Mouse (Mus musculus) intestine, embryonic 16.5 days (tissue): ENCODE data around the gene Haghl. TPM values are rescaled to one million over a fixed set of nuclear protein-coding genes. Genes with fewer than 3 reads are reported as not detected.

ENCODE experiments used
- ATAC-seq: fragments of 200-750 bp; cut with Nextera tagmentation; 2 replicates; pipeline ENCODE4 v1.8.0; 2017; ENCODE audit warnings: moderate TSS enrichment, moderate library complexity
- H3K27ac ChIP-seq: fragments of 300-500 bp; sonication (generic); 2 replicates; pipeline ENCODE4 v1.5.1; 2014; ENCODE audit warnings: mild to moderate bottlenecking, low read length
- H3K27me3 ChIP-seq: fragments of 300-500 bp; sonication (generic); replicated peaks from 2 replicates; pipeline ENCODE4 v1.6.1; 2014; ENCODE audit warnings: low read length, control low read depth, mixed read lengths; ENCODE audit not compliant: control insufficient read depth, insufficient read depth
- H3K36me3 ChIP-seq: fragments of 300-500 bp; sonication (generic); 2 replicates; pipeline ENCODE4 v1.6.1; 2014; ENCODE audit warnings: low read length, control low read depth; ENCODE audit not compliant: control insufficient read depth, insufficient read depth
- H3K4me1 ChIP-seq: fragments of 300-500 bp; sonication (generic); 2 replicates; pipeline ENCODE4 v1.6.1; 2014; ENCODE audit warnings: low read length, control low read depth, mixed read lengths; ENCODE audit not compliant: control insufficient read depth, insufficient read depth
- H3K4me2 ChIP-seq: fragments of 300-500 bp; sonication (generic); 2 replicates; pipeline ENCODE4 v1.6.1; 2014; ENCODE audit warnings: low read depth, low read length, control low read depth
- H3K4me3 ChIP-seq: fragments of 300-500 bp; sonication (generic); 2 replicates; pipeline ENCODE4 v1.5.1; 2014; ENCODE audit warnings: mild to moderate bottlenecking, low read length
- H3K9ac ChIP-seq: fragments of 300-500 bp; sonication (generic); 2 replicates; pipeline ENCODE4 v1.6.1; 2014; ENCODE audit warnings: low read depth, low read length
- H3K9me3 ChIP-seq: fragments of 300-500 bp; sonication (generic); 2 replicates; pipeline ENCODE4 v1.6.1; 2016; ENCODE audit warnings: low read length, control low read depth; ENCODE audit not compliant: control insufficient read depth
- WGBS: fragments of 180-500 bp; shearing (Covaris S2); extraction: QIAGEN DNeasy Blood & Tissue Kit; methylation state at CpG from one replicate; pipeline ENCODE4 v1.1.7; 2014; 5-methylcytosine and 5-hydroxymethylcytosine counted together
- polyA plus RNA-seq: library from polyadenylated mRNA; unstranded; fragments of >200 nt; fragmentation: Nextera tagmentation; extraction: Ambion mirVana; gene quantifications from 2 replicates; pipeline ENCODE4 v1.2.1, GENCODE M21; 2015

The Haghl gene
- polyA plus RNA-seq, 1 experiment from 2014 or later = 41.1 TPM

DNA sequence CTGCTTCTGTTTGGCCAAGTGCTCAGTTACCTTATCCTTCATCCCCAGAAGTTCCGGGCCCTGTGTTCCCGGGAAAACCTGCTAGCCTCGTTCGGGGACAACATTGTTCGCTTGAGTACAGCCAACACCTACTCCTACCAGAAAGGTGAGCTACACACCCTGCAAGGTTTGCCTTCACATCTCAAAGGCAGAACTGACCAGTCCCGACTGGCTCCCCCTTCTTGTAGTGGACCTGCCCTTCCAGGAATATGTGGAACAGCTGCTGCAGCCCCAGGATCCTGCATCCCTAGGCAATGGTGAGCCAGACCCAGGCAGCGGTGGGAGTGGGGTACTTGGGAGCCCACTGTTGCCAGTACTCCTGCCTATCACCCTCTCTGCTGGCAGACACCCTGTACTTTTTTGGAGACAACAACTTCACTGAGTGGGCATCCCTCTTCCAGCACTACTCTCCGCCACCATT lies 44.1 kb upstream of the Haghl start:
- no peak for ATAC-seq
- H3K4me3 ChIP-seq = peak overlapping the region; percentile 69
- H3K36me3 ChIP-seq = peaks cover 15% of the 10 kb centered on the region
- H3K27me3 ChIP-seq = no peaks in the 10 kb centered on the region
- H3K4me1 ChIP-seq = peaks cover 50% of the 10 kb centered on the region
- 39% methylated on average over 8 of the region's 8 CpGs for WGBS
- H3K9me3 ChIP-seq = no peaks in the 10 kb centered on the region
- peak overlapping the region; percentile 93 for H3K27ac ChIP-seq
- H3K4me2 ChIP-seq = peak overlapping the region; percentile 67
- peak overlapping the region; percentile 82 for H3K9ac ChIP-seq

GRCm38 (mm10) chr17:25828712-25829557 lies 43.5 kb upstream of the Haghl start, which contains the start of gene Jmjd8:
Jmjd8 (plus strand) TSS chr17:25828867.
- peaks cover 50% of the 10 kb centered on the region for H3K4me1 ChIP-seq
- 1% methylated on average over 32 of the region's 32 CpGs for WGBS
- no peaks in the 10 kb centered on the region for H3K27me3 ChIP-seq
- peak within 1 kb of the TSS; percentile 82 for H3K9ac ChIP-seq
- H3K4me2 ChIP-seq = peak within 1 kb of the TSS; percentile 67
- H3K27ac ChIP-seq = peak within 1 kb of the TSS; percentile 93
- peak within 1 kb of the TSS; percentile 69 for H3K4me3 ChIP-seq
- peaks cover 15% of the 10 kb centered on the region for H3K36me3 ChIP-seq
- H3K9me3 ChIP-seq = no peaks in the 10 kb centered on the region
- peak; percentile 47 for ATAC-seq

- no peak for ATAC-seq
- Histone ChIP-seq H3K36me3 (peaks cover 15% of the 10 kb centered on the region), H3K4me2 (peak overlapping the region; percentile 67), H3K27me3 (no peaks in the 10 kb centered on the region), H3K4me3 (peak overlapping the region; percentile 69), H3K27ac (peak overlapping the region; percentile 93), H3K4me1 (peaks cover 51% of the 10 kb centered on the region), H3K9ac (peak overlapping the region; percentile 82), H3K9me3 (no peaks in the 10 kb centered on the region)
- 83% methylated on average over 8 of the region's 8 CpGs for WGBS
Measured at GRCm38 (mm10) chr17:25828223-25828594, 42.7 kb upstream of the Haghl start.

DNA sequence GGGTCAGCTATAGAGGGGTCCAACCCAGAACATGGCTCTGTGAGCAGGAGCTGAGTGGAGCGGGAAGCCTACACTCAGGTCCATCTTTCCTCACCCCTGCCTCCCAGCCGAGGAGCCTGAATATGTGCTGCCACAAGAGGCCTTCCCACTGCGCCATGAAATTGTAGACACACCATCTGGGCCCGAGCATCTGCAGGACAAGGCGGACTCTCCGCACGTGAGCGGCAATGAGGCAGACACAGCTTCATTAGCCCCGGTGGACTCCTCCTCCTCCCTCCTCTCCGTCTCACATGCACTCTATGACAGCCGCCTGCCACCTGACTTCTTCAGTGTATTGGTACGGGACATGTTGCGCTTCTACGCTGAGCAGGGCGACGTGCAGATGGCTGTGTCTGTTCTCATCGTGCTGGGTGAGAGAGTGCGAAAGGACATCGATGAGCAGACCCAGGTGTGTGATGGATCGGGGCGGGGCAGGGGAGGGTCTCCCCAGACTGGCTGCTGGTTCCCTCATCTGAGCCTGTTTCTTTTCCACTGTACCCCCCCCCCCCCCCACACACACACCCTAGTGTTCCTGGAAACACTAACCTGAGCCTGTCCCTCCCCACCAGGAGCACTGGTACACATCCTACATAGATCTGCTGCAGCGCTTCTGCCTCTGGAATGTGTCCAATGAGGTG lies 42.2 kb upstream of the Haghl start:
- Histone ChIP-seq H3K27me3 (no peaks in the 10 kb centered on the region), H3K9ac (0 out of 2 replicates have a peak overlapping the region, but pooled peaks have one; percentile 82), H3K9me3 (no peaks in the 10 kb centered on the region), H3K4me3 (no peak overlapping the region), H3K27ac (no peak overlapping the region), H3K4me1 (peaks cover 51% of the 10 kb centered on the region), H3K36me3 (peaks cover 15% of the 10 kb centered on the region), H3K4me2 (no peak overlapping the region)
- ATAC-seq = no peak
- WGBS = 88% methylated on average over 22 of the region's 22 CpGs

- Histone ChIP-seq H3K36me3 (peaks cover 15% of the 10 kb centered on the region), H3K4me3 (no peak overlapping the region), H3K27ac (no peak overlapping the region), H3K4me1 (peaks cover 48% of the 10 kb centered on the region), H3K4me2 (no peak overlapping the region), H3K9ac (no peak overlapping the region), H3K9me3 (no peaks in the 10 kb centered on the region), H3K27me3 (no peaks in the 10 kb centered on the region)
- ATAC-seq = no peak
- 95% methylated on average over 13 of the region's 13 CpGs for WGBS
Measured at GRCm38 (mm10) chr17:25827011-25827410, 41.5 kb upstream of the Haghl start.

GRCm38 (mm10) chr17:25825984-25826570 lies 40.6 kb upstream of the Haghl start:
- peaks cover 39% of the 10 kb centered on the region for H3K4me1 ChIP-seq
- no peak overlapping the region for H3K27ac ChIP-seq
- 0 out of 2 replicates have a peak, but pooled peaks cover 2% of the 10 kb centered on the region for H3K27me3 ChIP-seq
- peaks cover 12% of the 10 kb centered on the region for H3K36me3 ChIP-seq
- no peak overlapping the region for H3K9ac ChIP-seq
- ATAC-seq = no peak
- WGBS = 94% methylated on average over 27 of the region's 27 CpGs
- no peak overlapping the region for H3K4me3 ChIP-seq
- H3K4me2 ChIP-seq = no peak overlapping the region
- H3K9me3 ChIP-seq = no peaks in the 10 kb centered on the region

- H3K4me3 ChIP-seq = no peak overlapping the region
- ATAC-seq = no peak
- no peak overlapping the region for H3K27ac ChIP-seq
- peaks cover 31% of the 10 kb centered on the region for H3K4me1 ChIP-seq
- no peak overlapping the region for H3K9ac ChIP-seq
- H3K36me3 ChIP-seq = peaks cover 5% of the 10 kb centered on the region
- WGBS = 91% methylated on average over 6 of the region's 6 CpGs
- H3K4me2 ChIP-seq = no peak overlapping the region
- peaks cover 5% of the 10 kb centered on the region for H3K27me3 ChIP-seq
- no peaks in the 10 kb centered on the region for H3K9me3 ChIP-seq
Measured at GRCm38 (mm10) chr17:25825311-25825710, 39.8 kb upstream of the Haghl start.

- H3K4me1 ChIP-seq = peaks cover 25% of the 10 kb centered on the region
- H3K27ac ChIP-seq = no peak overlapping the region
- peaks cover 12% of the 10 kb centered on the region for H3K27me3 ChIP-seq
- H3K9me3 ChIP-seq = no peaks in the 10 kb centered on the region
- ATAC-seq = no peak
- WGBS = 73% methylated on average over 17 of the region's 17 CpGs
- peak overlapping the region; percentile 53 for H3K4me3 ChIP-seq
- peaks cover 5% of the 10 kb centered on the region for H3K36me3 ChIP-seq
- peak overlapping the region; percentile 92 for H3K4me2 ChIP-seq
- H3K9ac ChIP-seq = peak overlapping the region; percentile 73
Measured at GRCm38 (mm10) chr17:25824362-25825142, 39.1 kb upstream of the Haghl start.
